Mouse (Mus musculus) spleen, postnatal 4 days (tissue): ENCODE results near the gene Gm28038.

Source experiments
- DNase-seq, 2 experiments: peaks; one replicate each; pipeline ENCODE4 v3.0.0; 2022; ENCODE audit warnings: low spot score in 2 of 2

Gm28038 gene

GRCm38 (mm10) chr2:30345971-30346676, 65.3 kb downstream of the Gm28038 start:
- peak in 1 of 2 experiments; percentile 62 for DNase-seq

- no peak for DNase-seq
Observed at GRCm38 (mm10) chr2:30349196-30349595, 68.4 kb downstream of the Gm28038 start.
